Mouse (Mus musculus) ES-E14 (cell line): ENCODE measurements around the gene Inppl1.

Source experiments
- CHD2 ChIP-seq: IDR thresholded peaks from 2 replicates; pipeline ENCODE4 v1.6.1; 2014; ENCODE audit warnings: mild to moderate bottlenecking, low read depth, low read length, inconsistent platforms
- HCFC1 ChIP-seq: IDR thresholded peaks from 2 replicates; pipeline ENCODE4 v1.6.1; 2012; ENCODE audit warnings: low read length, inconsistent platforms, borderline replicate concordance; ENCODE audit not compliant: insufficient read depth
- MAFK ChIP-seq: IDR thresholded peaks from 2 replicates; pipeline ENCODE4 v1.6.1; 2014; ENCODE audit warnings: mild to moderate bottlenecking, low read depth, low read length, inconsistent platforms; ENCODE audit not compliant: insufficient read depth
- ZC3H11A ChIP-seq: IDR thresholded peaks from 2 replicates; pipeline ENCODE4 v1.6.1; 2012; ENCODE audit warnings: low read depth, mild to moderate bottlenecking, inconsistent platforms, low read length, borderline replicate concordance
- ZNF384 ChIP-seq: IDR thresholded peaks from 2 replicates; pipeline ENCODE4 v1.6.1; 2012; ENCODE audit warnings: low read depth, low read length, inconsistent platforms

GRCm38 (mm10) chr7:101831437-101831836 is 6.6 kb downstream of the Inppl1 start:
- no peak for TF ChIP-seq MAFK
- no peak for TF ChIP-seq CHD2
- no peak for TF ChIP-seq ZC3H11A
- TF ChIP-seq HCFC1: no peak
- no peak for TF ChIP-seq ZNF384
